ENCODE assay signal across 17 mouse cellular contexts in the genomic region with DNA sequence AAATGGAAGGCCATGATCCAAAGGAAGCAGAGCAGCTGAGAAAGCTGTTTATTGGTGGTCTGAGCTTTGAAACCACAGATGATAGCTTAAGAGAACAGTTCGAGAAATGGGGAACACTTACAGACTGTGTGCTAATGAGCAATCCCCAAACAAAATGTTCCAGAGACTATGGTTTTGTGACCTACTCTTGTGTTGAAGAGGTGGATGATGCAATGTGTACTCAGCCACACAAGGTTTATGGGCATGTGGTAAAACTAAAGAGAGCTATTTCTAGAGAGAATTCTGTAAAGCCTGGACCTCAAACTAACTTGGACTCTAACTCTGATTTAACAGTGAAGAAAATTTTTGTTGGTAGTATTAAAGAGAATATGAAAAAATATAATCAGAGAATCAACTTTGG.
"Had no signal": no experiment of that assay in that cellular context is flagged by ENCODE, and none has a peak within 500 bp of the region (broad histone marks: within the 10 kb centered on the region; RNA-seq: fewer than 3 reads in every experiment).

No protein-coding gene starts in this region.

- H3K9me3 ChIP-seq: limb, embryonic 10.5 days; limb, embryonic 13.5 days; neural tube, embryonic 13.5 days had no signal

- H3K4me3 ChIP-seq: layer of hippocampus, adult 2 months; limb, embryonic 10.5 days; limb, embryonic 13.5 days; neural tube, embryonic 13.5 days had no signal

- ATAC-seq: intestine, postnatal 0 days; liver, postnatal 0 days had no signal

- H3K36me3 ChIP-seq: limb, embryonic 10.5 days; limb, embryonic 13.5 days; neural tube, embryonic 13.5 days had no signal

- H3K27me3 ChIP-seq: limb, embryonic 13.5 days; neural tube, embryonic 13.5 days had no signal

- H3K4me1 ChIP-seq: limb, embryonic 10.5 days; limb, embryonic 13.5 days; neural tube, embryonic 13.5 days had no signal

- H3K27ac ChIP-seq: kidney, postnatal 0 days; layer of hippocampus, adult 2 months; limb, embryonic 10.5 days; limb, embryonic 13.5 days; liver, embryonic 14.5 days; neural tube, embryonic 13.5 days; stomach, postnatal 0 days had no signal

- H3K9ac ChIP-seq: limb, embryonic 13.5 days; liver, embryonic 14.5 days; liver, postnatal 0 days; neural tube, embryonic 13.5 days had no signal

- H3K4me2 ChIP-seq: limb, embryonic 13.5 days; liver, embryonic 11.5 days; midbrain, embryonic 11.5 days; neural tube, embryonic 13.5 days had no signal

- DNase-seq: kidney, adult 2 months; kidney, postnatal 25 days; layer of hippocampus, adult 9-11 months; liver, postnatal 0 days; midbrain, embryonic 14.5 days; thymus, adult 2 months; thymus, postnatal 25 days had no signal
